Mouse (Mus musculus) ZHBTc4 (cell line): Measurements from ENCODE around the gene Taar8a.
"Not testable (repeated sequence)": the region's sequence is repeated elsewhere in the genome, so short reads cannot be mapped to it uniquely, and the experiment has no call there.

ENCODE experiments used
- DNase-seq: peaks from one replicate; pipeline ENCODE4 v3.0.0-alpha.2; 2011; ENCODE audit warnings: low read depth, low spot score

The Taar8a gene

GRCm38 (mm10) chr10:24076200-24076599, at the start of gene Taar8a:
TSS of gene Taar8a (plus strand) at chr10:24076500.
- not testable (repeated sequence) for DNase-seq

- DNase-seq = no peak
Observed at GRCm38 (mm10) chr10:24026922-24027321, 49.4 kb upstream of the Taar8a start, which contains the start of gene Taar7d. TSS of gene Taar7d (plus strand) at chr10:24027222.

DNA sequence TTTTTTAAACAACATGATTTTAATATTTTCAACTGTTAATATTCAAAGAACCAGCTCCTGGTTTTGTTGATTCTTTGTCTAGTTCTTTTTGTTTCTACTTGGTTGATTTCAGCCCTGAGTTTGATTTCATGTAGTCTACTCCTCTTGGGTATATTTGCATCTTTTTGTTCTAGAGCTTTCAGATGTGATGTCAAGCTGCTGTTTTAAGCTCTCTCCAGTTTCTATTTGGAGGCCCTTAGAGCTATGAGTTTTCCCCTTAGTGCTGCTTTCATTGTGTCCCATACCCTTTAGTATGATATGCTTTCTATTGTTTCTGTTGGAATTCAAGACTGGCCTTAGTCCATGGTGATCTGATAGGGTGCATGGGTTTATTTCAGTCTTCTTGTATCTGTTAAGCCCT, 45.0 kb upstream of the Taar8a start:
- DNase-seq = no peak

DNA sequence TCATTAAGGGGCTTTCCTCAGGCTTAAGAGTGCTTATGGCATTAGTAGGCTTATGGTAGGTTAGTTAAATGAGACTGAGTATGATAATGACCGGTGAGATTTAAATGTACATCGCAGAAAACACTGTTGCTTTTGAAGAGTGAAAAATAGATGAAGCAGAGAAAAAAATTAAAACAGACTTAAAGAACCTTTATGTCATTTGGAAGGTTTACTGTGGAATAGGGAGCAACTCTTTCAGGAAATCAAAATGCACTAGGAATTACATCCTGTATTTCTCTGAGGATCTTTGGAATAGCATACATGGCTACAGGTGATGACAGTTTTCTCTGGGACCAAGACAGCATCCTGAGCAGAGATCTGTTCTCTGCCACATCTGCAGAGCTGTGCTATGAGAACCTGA, 39.0 kb upstream of the Taar8a start, which contains the start of gene Taar7e:
Gene Taar7e, plus strand, starts transcription at position 301 of the 400 bp plus-strand sequence.
- no peak for DNase-seq

DNA sequence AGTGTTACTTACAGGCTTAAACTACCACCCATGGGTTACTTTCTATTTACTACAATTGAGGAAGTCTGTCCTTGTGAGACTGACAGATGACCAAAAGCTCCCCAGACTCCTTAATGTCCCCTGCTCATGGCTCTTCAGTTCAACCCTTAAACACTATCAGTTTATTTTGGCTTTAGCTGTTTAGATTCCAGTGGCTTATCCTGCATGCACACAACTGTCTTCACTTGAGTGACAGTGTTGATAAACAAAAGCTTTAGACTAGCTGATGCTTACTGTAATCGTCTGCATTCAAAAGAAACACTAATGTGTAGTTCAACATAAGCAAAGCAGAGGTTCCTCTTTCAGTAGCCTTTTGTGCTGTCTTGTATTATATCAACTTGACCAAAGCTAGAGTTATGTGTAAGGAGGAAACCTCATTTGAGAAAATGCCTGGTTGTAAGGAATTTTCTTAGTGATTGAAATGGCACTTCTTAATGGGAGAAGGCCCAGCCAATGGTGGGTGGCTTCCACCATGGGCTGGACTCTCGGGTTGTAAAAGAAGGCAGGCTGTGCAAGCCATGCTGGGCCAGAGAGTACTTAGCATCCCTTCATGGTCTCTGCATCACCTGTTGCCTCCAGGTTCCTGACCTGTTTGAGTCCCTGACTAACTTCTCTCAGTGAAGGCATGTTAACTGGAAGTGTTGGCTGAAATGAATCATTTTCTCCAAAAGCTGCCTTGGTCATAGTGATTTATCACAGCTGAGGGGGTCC, 36.0 kb upstream of the Taar8a start:
- peak; percentile 24 for DNase-seq

- DNase-seq = no peak
Observed at GRCm38 (mm10) chr10:24049210-24049609, 27.1 kb upstream of the Taar8a start, which contains the start of gene Taar7f. TSS of gene Taar7f (plus strand) at chr10:24049510.

GRCm38 (mm10) chr10:24052039-24052438, 24.3 kb upstream of the Taar8a start:
- no peak for DNase-seq

DNA sequence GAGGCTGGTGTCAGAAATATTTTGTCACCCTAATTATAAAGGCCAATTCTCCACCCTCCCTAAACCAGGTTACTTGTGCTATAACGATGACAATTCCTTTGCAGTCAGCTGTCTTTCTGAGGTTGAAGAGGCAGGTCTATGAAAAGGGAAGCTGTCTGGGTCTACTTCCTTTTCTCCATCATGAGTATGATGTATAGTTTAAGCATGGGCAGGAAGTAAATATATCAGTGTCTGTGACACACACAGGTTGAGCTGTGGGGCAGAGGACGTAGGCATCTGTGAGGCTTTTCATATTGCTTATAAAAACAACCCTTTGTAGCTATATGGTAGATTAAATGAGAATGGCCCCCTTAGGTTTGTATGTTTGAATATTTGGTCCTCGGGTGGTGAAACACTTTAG, 17.3 kb upstream of the Taar8a start:
- DNase-seq = no peak

DNA sequence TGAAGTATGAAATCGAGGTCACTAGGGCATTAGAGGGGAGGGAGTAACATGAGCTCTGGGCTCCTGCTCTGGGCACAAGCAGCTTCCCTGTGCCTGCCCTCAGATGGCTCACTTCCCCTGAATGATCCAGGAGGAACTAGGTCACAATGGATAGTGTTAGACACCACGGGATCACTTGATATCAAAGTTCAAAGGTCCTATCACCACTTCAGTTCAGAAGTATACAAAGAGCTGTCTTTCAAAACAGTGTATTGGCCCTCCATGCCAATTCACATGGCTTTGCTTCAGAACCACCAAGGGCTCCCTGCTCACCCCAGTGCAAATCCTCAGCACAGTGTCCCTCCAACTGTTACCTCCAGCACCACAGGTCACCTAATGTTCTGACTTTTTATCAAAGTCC, 1.5 kb upstream of the Taar8a start:
- not testable (repeated sequence) for DNase-seq

GRCm38 (mm10) chr10:24080166-24080565, 3.9 kb downstream of the Taar8a start:
- peak; percentile 56 for DNase-seq

DNA sequence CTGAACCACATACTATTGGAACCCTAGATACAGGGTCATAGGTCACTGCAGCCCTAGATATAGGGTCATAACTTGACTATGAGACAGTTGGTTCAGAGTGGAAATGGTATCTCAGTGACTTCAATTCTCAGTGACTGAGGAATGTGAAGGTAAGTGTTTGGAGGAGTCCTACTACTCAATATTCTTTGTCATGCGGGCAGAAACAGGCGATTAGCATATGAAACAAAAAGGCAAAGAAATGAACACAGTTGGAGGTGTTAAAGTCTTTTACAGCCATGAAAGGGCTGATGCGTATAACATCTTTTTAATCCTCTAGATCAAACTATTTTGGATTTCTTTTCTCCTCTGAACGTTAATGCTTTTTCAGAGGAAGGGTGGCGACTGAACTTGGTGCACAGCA, 9.6 kb downstream of the Taar8a start:
- DNase-seq = peak; percentile 39

DNA sequence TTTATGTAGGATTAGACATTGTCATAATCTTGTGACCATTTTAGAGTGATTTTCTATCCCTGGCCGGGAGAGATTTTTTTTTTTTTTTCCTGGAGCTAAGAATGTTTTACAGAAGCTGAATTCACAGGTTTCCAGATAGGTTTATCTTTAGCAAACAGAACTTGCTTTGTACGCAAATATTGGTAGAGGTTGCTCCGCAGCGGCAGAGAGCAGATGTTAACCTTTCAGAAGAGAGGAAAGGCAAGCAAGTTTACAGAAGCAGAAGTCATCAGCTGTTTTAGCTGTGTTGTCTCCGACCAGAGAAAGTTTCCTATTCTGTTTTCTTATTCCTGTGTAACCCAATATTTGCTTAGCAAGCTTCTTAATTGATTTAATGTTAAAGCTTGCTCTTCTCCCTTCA, 10.3 kb downstream of the Taar8a start:
- no peak for DNase-seq

DNA sequence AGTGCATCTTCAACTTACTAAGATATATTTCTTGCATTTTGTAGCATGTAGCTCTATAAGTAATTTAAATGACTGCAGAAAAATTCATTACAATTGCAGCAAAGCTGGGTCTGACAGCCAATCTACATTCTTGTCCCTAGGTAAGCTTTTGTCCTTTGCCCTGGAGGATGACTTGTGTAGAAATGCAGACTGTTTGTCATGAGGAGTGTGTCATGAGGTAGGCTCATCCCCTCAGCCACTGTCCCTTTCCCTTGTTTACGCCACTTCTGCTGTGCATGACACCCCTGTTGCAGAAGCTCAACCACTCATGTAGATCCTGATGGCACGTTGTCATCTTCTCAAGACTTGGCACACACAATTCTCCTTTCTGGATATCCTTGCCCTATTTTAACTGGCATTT, 10.9 kb downstream of the Taar8a start:
- DNase-seq = no peak

- no peak for DNase-seq
Observed at GRCm38 (mm10) chr10:24092194-24092593, 15.9 kb downstream of the Taar8a start, which contains the start of gene Taar8b. TSS of gene Taar8b (minus strand) at chr10:24092294.

DNA sequence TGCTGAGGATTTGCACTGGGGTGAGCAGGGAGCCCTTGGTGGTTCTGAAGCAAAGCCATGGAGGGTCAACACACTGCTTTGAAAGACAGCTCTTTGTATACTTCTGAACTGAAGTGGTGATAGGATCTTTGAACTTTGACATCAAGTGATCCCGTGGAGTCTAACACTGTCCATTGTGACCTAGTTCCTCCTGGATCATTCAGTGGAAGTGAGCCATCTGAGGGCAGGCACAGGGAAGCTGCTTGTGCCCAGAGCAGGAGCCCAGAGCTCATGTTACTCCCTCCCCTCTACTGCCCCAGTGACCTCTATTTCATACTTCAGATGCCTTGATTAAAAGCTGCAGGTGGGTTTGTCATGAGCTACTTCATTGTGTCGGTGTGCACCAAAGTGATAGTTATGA, 20.7 kb downstream of the Taar8a start:
- not testable (repeated sequence) for DNase-seq

GRCm38 (mm10) chr10:24101812-24102211, 25.5 kb downstream of the Taar8a start, which contains the start of gene Taar8c:
TSS of gene Taar8c (minus strand) at chr10:24101912.
- DNase-seq = not testable (repeated sequence)

DNA sequence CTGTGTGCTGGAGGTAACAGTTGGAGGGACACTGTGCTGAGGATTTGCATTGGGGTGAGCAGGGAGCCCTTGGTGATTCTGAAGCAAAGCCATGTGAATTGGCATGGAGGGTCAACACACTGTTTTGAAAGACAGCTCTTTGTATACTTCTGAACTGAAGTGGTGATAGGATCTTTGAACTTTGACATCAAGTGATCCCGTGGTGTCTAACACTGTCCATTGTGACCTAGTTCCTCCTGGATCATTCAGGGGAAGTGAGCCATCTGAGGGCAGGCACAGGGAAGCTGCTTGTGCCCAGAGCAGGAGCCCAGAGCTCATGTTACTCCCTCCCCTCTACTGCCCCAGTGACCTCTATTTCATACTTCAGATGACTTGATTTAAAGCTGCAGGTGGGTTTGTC, 27.0 kb downstream of the Taar8a start:
- DNase-seq = not testable (repeated sequence)

DNA sequence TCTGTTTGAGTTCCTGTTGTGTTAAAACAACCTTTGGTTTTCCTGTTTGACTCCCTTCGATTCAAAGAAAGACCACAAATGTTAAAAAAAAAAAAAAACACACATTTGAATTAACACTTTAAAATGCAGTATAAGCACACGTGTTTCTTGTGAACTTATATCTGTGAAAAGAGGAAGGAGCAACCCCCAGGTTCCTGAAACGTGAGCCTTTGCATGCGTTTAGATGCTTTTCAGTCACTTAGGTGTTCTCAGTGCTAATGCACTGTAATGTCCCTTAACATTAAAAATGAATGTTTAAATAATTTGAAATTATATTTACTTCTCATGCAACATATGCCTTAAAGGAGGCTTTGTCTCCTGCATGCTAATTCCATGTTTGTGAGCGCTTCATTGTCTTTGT, 31.4 kb downstream of the Taar8a start:
- DNase-seq = no peak

DNA sequence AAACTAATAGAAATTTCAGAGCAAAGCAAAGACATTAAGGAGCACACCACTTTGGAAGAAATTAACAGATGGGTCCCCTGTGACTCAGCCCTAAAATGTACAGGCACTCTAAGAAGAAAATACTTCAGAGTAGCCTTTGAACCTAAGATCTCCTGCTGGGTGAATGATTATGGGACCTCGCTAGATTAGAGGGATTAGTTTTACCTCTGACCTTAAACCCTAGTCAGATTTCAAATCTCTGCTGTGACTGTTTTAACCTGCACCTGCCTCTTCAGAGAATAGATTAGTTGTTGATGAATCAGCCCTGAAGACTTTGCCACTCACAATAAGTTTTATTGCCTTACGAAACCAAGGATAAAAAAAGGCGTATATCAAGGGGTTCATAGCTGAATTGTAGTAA, 31.9 kb downstream of the Taar8a start:
- no peak for DNase-seq

DNA sequence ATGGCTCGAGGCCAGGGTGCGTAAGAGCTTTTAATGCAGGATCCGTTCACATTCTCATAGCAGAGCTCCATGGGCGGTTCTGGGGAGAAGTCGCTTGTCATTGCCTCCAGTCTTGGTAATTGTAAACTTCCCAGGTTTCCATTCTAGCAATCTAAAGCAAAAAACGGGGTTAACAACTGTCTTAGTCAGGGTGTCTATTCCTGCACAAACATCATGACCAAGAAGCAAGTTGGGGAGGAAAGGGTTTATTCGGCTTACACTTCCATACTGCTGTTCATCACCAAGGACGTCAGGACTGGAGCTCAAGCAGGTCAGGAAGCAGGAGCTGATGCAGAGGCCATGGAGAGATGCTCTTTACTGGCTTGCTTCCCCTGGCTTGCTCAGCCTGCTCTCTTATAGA, 33.1 kb downstream of the Taar8a start, which contains the start of gene Taar9:
Gene Taar9, minus strand, starts transcription at position 101 of the 400 bp plus-strand sequence.
- not testable (repeated sequence) for DNase-seq

GRCm38 (mm10) chr10:24111116-24111778, 34.9 kb downstream of the Taar8a start:
- peak; percentile 72 for DNase-seq
